In the genomic region with DNA sequence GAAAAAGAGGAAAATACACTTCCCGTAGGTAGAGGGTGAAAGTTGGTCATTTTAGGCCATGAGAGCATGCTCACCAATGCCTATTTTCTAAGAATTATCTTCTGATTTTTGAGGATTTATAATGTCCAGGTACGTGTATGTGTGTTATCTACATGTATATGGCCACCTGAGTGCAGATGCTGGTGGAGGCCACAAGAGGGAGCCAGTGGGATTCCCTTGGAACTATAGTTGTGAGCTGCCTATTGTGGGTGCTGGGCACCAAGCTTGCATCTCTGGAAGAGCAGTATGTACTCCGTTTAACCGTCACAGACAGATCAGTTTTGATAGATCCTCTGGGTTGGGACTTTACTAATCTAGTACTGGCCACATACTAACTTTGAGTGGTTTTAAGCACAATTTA, we compare ENCODE assay signal across 26 mouse cellular contexts.
DNase-seq lines count a peak whose midpoint lies in the region; TF ChIP-seq lines count a peak whose summit lies in the region.
"Had no signal": no experiment of that assay in that cellular context is flagged by ENCODE, and none has a peak within 500 bp of the region (broad histone marks: within the 10 kb centered on the region; RNA-seq: fewer than 3 reads in every experiment).

No protein-coding gene starts in this region.

- H3K36me3 ChIP-seq in testis, adult 2 months (ENCODE audit: control insufficient read depth, insufficient read depth, low read length): no peaks in the 10 kb centered on the region
- H3K36me3 ChIP-seq in ES-E14 (ENCODE audit: control insufficient read depth, insufficient read depth, low read length, poor library complexity, severe bottlenecking): no peaks in the 10 kb centered on the region
- H3K36me3 ChIP-seq: embryonic facial prominence, embryonic 12.5 days; embryonic facial prominence, embryonic 15.5 days; heart, embryonic 12.5 days; heart, embryonic 15.5 days; hindbrain, embryonic 10.5 days; hindbrain, embryonic 15.5 days had no signal

- no peak overlapping the region for H3K27ac ChIP-seq in layer of hippocampus, adult 2 months
- H3K27ac ChIP-seq in testis, adult 2 months (ENCODE audit: control insufficient read depth, insufficient read depth, low read depth, low read length): no peak overlapping the region
- H3K27ac ChIP-seq in ES-E14 (ENCODE audit: insufficient read depth, low read depth, low read length, poor library complexity, severe bottlenecking): no peak overlapping the region
- H3K27ac ChIP-seq: embryonic facial prominence, embryonic 12.5 days; embryonic facial prominence, embryonic 15.5 days; heart, embryonic 15.5 days; hindbrain, embryonic 10.5 days; hindbrain, embryonic 15.5 days had no signal

- no peak overlapping the region for H3K4me3 ChIP-seq in layer of hippocampus, adult 2 months
- no peak overlapping the region for H3K4me3 ChIP-seq in testis, adult 2 months (ENCODE audit: control insufficient read depth, low read depth, low read length)
- H3K4me3 ChIP-seq in ES-E14 (ENCODE audit: insufficient read depth in 1 of 2, low read depth in 1 of 2, low read length in 2 of 2, poor library complexity in 1 of 2, severe bottlenecking in 1 of 2): no peak overlapping the region
- H3K4me3 ChIP-seq: embryonic facial prominence, embryonic 12.5 days; embryonic facial prominence, embryonic 15.5 days; heart, embryonic 12.5 days; heart, embryonic 15.5 days; hindbrain, embryonic 10.5 days; hindbrain, embryonic 15.5 days had no signal

- peak; percentile 41 for TF ChIP-seq CTCF in layer of hippocampus, adult 2 months (conservative IDR thresholded peaks at IDR 0.05)
- TF ChIP-seq CTCF in testis, adult 2 months (IDR thresholded peaks at IDR 0.05; ENCODE audit: control insufficient read depth, insufficient read depth, insufficient replicate concordance, low read depth, low read length): peak; percentile 55; the same call in 1 of the 2 replicates

- no peak for TF ChIP-seq POLR2A in testis, adult 2 months (IDR thresholded peaks at IDR 0.05; ENCODE audit: control insufficient read depth, low read depth, low read length)

- H3K27me3 ChIP-seq in testis, adult 2 months (ENCODE audit: control insufficient read depth, insufficient read depth, low read length): no peaks in the 10 kb centered on the region
- H3K27me3 ChIP-seq: CH12.LX; embryonic facial prominence, embryonic 12.5 days; embryonic facial prominence, embryonic 15.5 days; heart, embryonic 12.5 days; heart, embryonic 15.5 days; hindbrain, embryonic 15.5 days had no signal

- in situ Hi-C loops in ES-E14 (cut with MboI; ENCODE audit: low sequenced_read_pairs in 2 of 2, unreplicated experiment in 2 of 2): no loop called here

- no peak overlapping the region for H3K9ac ChIP-seq in ES-E14 (ENCODE audit: insufficient read depth, low read depth, low read length, poor library complexity, severe bottlenecking)
- H3K9ac ChIP-seq: embryonic facial prominence, embryonic 12.5 days; embryonic facial prominence, embryonic 15.5 days; heart, embryonic 12.5 days; heart, embryonic 15.5 days; hindbrain, embryonic 15.5 days had no signal

- no peaks in the 10 kb centered on the region for H3K9me3 ChIP-seq in ES-E14 (ENCODE audit: control insufficient read depth, insufficient read depth, low read depth, low read length)
- H3K9me3 ChIP-seq: embryonic facial prominence, embryonic 12.5 days; embryonic facial prominence, embryonic 15.5 days; heart, embryonic 12.5 days; heart, embryonic 15.5 days; hindbrain, embryonic 15.5 days had no signal

- no peaks in the 10 kb centered on the region for H3K4me1 ChIP-seq in testis, adult 2 months (ENCODE audit: control insufficient read depth, insufficient read depth, low read length)
- no peaks in the 10 kb centered on the region for H3K4me1 ChIP-seq in ES-E14 (ENCODE audit: control insufficient read depth in 2 of 2, insufficient read depth in 2 of 2, low read length in 2 of 2, poor library complexity in 1 of 2)
- H3K4me1 ChIP-seq: embryonic facial prominence, embryonic 12.5 days; embryonic facial prominence, embryonic 15.5 days; heart, embryonic 12.5 days; heart, embryonic 15.5 days; hindbrain, embryonic 10.5 days; hindbrain, embryonic 15.5 days had no signal

- no peak for DNase-seq in layer of hippocampus, adult 2 months (ENCODE audit: low spot score in 2 of 2)
- DNase-seq in layer of hippocampus, adult 8-10 months (ENCODE audit: low spot score in 2 of 2): no peak
- DNase-seq in testis, postnatal 14 days (ENCODE audit: low spot score): no peak
- DNase-seq in ES-E14 (ENCODE audit: low read depth, low spot score) (peak; percentile 25), ZHBTc4 (ENCODE audit: low read depth, low spot score) (peak; percentile 70)
- DNase-seq in left cerebral cortex, adult 9 months (ENCODE audit: low spot score in 2 of 2): no peak
- DNase-seq in right cerebral cortex, postnatal 25 days: no peak
- DNase-seq: adrenal gland, adult 2 months; adrenal gland, postnatal 14 days; B cell, adult 2 months; cerebellum, adult 11 months; cerebellum, adult 2 months; cerebellum, adult 9-11 months; cerebellum, postnatal 25 days; gastrocnemius, postnatal 25 days; heart, adult 18-20 months; heart, postnatal 10 days; heart, postnatal 36 days had no signal

TF ChIP-seq in ES-E14, 5 proteins besides CTCF, POLR2A, EP300 and RAD21:
- TF ChIP-seq HCFC1 (IDR thresholded peaks at IDR 0.05; ENCODE audit: borderline replicate concordance, insufficient read depth, low read length): no peak
- TF ChIP-seq CHD2 (IDR thresholded peaks at IDR 0.05; ENCODE audit: low read depth, low read length): no peak
- 0 out of 2 replicates have a peak, but pooled peaks have one; percentile 16 for TF ChIP-seq ZC3H11A (IDR thresholded peaks at IDR 0.05; ENCODE audit: borderline replicate concordance, low read depth, low read length)
- no peak for TF ChIP-seq ZNF384 (IDR thresholded peaks at IDR 0.05; ENCODE audit: low read depth, low read length)
- TF ChIP-seq MAFK (IDR thresholded peaks at IDR 0.05; ENCODE audit: insufficient read depth, low read depth, low read length): no peak
TF ChIP-seq in ES-E14: peak in this region for 1.

Comparison
In these comparisons a context has a peak if more than half of its experiments do, and no peak if none do; other contexts are left out.
1. DNase-seq: peak in ES-E14 (single experiment) and ZHBTc4 (single experiment); none in layer of hippocampus, adult 2 months (0 of 2), layer of hippocampus, adult 8-10 months (0 of 2), testis, postnatal 14 days (single experiment), left cerebral cortex, adult 9 months (0 of 2) and right cerebral cortex, postnatal 25 days (single experiment).